Mouse (Mus musculus): ENCODE data around the gene Ccdc102a.

DNA sequence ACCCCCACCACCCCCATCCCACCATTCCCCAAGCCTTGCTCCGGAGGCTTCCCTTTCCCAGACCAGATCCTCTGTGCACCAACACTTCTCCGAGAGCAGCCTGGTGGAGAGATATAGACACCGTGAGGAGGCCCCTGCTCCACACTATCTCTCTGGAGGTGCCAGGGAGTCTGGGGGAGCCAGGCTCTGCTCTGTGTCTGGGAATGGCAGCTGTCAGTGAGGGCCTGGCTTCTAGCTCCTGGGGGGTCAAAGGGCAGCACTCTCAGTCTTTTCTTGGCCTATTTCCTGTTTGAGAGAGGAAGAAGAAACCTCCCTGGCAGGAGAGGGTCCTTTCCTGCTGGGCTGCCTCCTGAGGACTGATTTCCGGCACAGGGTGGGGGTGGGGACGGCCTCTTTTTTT is 16.9 kb downstream of the Ccdc102a start:
- TF ChIP-seq CTCF (IDR thresholded peaks at IDR 0.05; ENCODE audit: control insufficient read depth, insufficient read depth, low read length) = no peak
- no peak for TF ChIP-seq POLR2A (IDR thresholded peaks at IDR 0.05; ENCODE audit: borderline replicate concordance, control insufficient read depth, low read depth, low read length)
